Mouse (Mus musculus) liver, adult 2 months (tissue): Measurements from ENCODE around the gene Cacna2d3.

Source experiments
- CTCF ChIP-seq: fragments of 200-500 bp; IDR thresholded peaks from 2 replicates; pipeline ENCODE4 v1.5.1; 2011; ENCODE audit warnings: low read depth, low read length, control low read depth
- POLR2A ChIP-seq: fragments of 200-500 bp; IDR thresholded peaks from 2 replicates; pipeline ENCODE4 v1.6.1; 2011; ENCODE audit warnings: low read length, control low read depth; ENCODE audit not compliant: insufficient read depth; ENCODE audit errors: extremely low read depth

GRCm38 (mm10) chr14:29051951-29052835 is 669.5 kb downstream of the Cacna2d3 start:
- TF ChIP-seq POLR2A (no peak), CTCF (no peak)
